Mouse (Mus musculus): ENCODE results near the gene Vmn1r48. TPM values are rescaled to one million over a fixed set of nuclear protein-coding genes. Genes with fewer than 3 reads are reported as not detected.
"Not testable (repeated sequence)": the region's sequence is repeated elsewhere in the genome, so short reads cannot be mapped to it uniquely, and the experiment has no call there.

Vmn1r48 gene
- not detected in 2 replicates for polyA plus RNA-seq (2016; fragmentation: Nextera tagmentation; extraction: Ambion mirVana)

GRCm38 (mm10) chr6:90036741-90037140 is at the start of gene Vmn1r48:
TSS of gene Vmn1r48 (minus strand) at chr6:90036841.
- not testable (repeated sequence) for H3K36me3 ChIP-seq (replicated peaks); ATAC-seq (ENCODE audit: low FRiP score); H3K4me2 ChIP-seq; H3K4me1 ChIP-seq; H3K4me3 ChIP-seq (replicated peaks); H3K27ac ChIP-seq; H3K27me3 ChIP-seq; H3K9ac ChIP-seq; H3K9me3 ChIP-seq
- WGBS = no CpG with 5 or more reads among the region's 2 CpGs

- no peaks in the 10 kb centered on the region for H3K36me3 ChIP-seq (replicated peaks)
- no peak for ATAC-seq (ENCODE audit: low FRiP score)
- no peak within 1 kb of the TSS for H3K9ac ChIP-seq
- H3K4me2 ChIP-seq = no peak within 1 kb of the TSS
- H3K4me3 ChIP-seq (replicated peaks) = no peak within 1 kb of the TSS
- no peaks in the 10 kb centered on the region for H3K4me1 ChIP-seq
- H3K27me3 ChIP-seq = no peaks in the 10 kb centered on the region
- peaks cover 20% of the 10 kb centered on the region; the same call in 1 of the 2 replicates for H3K9me3 ChIP-seq
- no peak within 1 kb of the TSS for H3K27ac ChIP-seq
- 83% methylated on average over 4 of the region's 4 CpGs for WGBS
Observed at GRCm38 (mm10) chr6:90078406-90078805, 41.8 kb upstream of the Vmn1r48 start, which contains the start of gene Vmn1r49. TSS of gene Vmn1r49 (minus strand) at chr6:90078506.

- WGBS = 100% methylated on average over 1 of the region's 1 CpGs
- H3K4me3 ChIP-seq (replicated peaks); H3K9ac ChIP-seq; ATAC-seq (ENCODE audit: low FRiP score); H3K36me3 ChIP-seq (replicated peaks); H3K4me2 ChIP-seq; H3K27me3 ChIP-seq; H3K27ac ChIP-seq; H3K4me1 ChIP-seq; H3K9me3 ChIP-seq: not testable (repeated sequence)
Observed at GRCm38 (mm10) chr6:90015847-90016246, 20.8 kb downstream of the Vmn1r48 start, which contains the start of gene Vmn1r47. TSS of gene Vmn1r47 (plus strand) at chr6:90016147.

- Histone ChIP-seq H3K36me3 (replicated peaks) (no peaks in the 10 kb centered on the region), H3K27ac (no peak overlapping the region), H3K9me3 (peaks cover 14% of the 10 kb centered on the region; the same call in 1 of the 2 replicates), H3K4me2 (no peak overlapping the region), H3K9ac (no peak overlapping the region), H3K4me3 (replicated peaks) (no peak overlapping the region), H3K27me3 (no peaks in the 10 kb centered on the region), H3K4me1 (no peaks in the 10 kb centered on the region)
- ATAC-seq (ENCODE audit: low FRiP score) = no peak
- 19% methylated on average over 1 of the region's 1 CpGs for WGBS
Observed at GRCm38 (mm10) chr6:89985989-89986388, 50.7 kb downstream of the Vmn1r48 start.

Other genes with a start within 250 kb of the Vmn1r48 start
- gene Vmn1r42, start 160.4 kb downstream of the Vmn1r48 start, polyA plus RNA-seq (2016; fragmentation: Nextera tagmentation; extraction: Ambion mirVana) = not detected in 2 replicates
- not detected in 2 replicates for gene Vmn1r43, start 160.4 kb downstream of the Vmn1r48 start, polyA plus RNA-seq (2016; fragmentation: Nextera tagmentation; extraction: Ambion mirVana)
- not detected in 2 replicates for gene Vmn1r44, start 153.2 kb downstream of the Vmn1r48 start, polyA plus RNA-seq (2016; fragmentation: Nextera tagmentation; extraction: Ambion mirVana)
- not detected in 2 replicates for gene Vmn1r45, start 96.2 kb downstream of the Vmn1r48 start, polyA plus RNA-seq (2016; fragmentation: Nextera tagmentation; extraction: Ambion mirVana)
- gene Vmn1r46, start 67.5 kb downstream of the Vmn1r48 start, polyA plus RNA-seq (2016; fragmentation: Nextera tagmentation; extraction: Ambion mirVana) = not detected in 2 replicates
- gene Vmn1r47, start 20.7 kb downstream of the Vmn1r48 start, polyA plus RNA-seq (2016; fragmentation: Nextera tagmentation; extraction: Ambion mirVana) = not detected in 2 replicates
- gene Vmn1r49, start 41.7 kb upstream of the Vmn1r48 start, polyA plus RNA-seq (2016; fragmentation: Nextera tagmentation; extraction: Ambion mirVana) = not detected in 2 replicates
- gene Vmn1r50, start 64.6 kb upstream of the Vmn1r48 start, polyA plus RNA-seq (2016; fragmentation: Nextera tagmentation; extraction: Ambion mirVana) = not detected in 2 replicates
- not detected in 2 replicates for gene Vmn1r51, start 85.8 kb upstream of the Vmn1r48 start, polyA plus RNA-seq (2016; fragmentation: Nextera tagmentation; extraction: Ambion mirVana)
- gene Vmn1r52, start 138.0 kb upstream of the Vmn1r48 start, polyA plus RNA-seq (2016; fragmentation: Nextera tagmentation; extraction: Ambion mirVana) = not detected in 2 replicates
- not detected in 2 replicates for gene V1ra8, start 166.0 kb upstream of the Vmn1r48 start, polyA plus RNA-seq (2016; fragmentation: Nextera tagmentation; extraction: Ambion mirVana)
- gene Vmn1r53, start 187.6 kb upstream of the Vmn1r48 start, polyA plus RNA-seq (2016; fragmentation: Nextera tagmentation; extraction: Ambion mirVana) = not detected in 2 replicates
- not detected in 2 replicates for gene Vmn1r54, start 209.5 kb upstream of the Vmn1r48 start, polyA plus RNA-seq (2016; fragmentation: Nextera tagmentation; extraction: Ambion mirVana)